Mouse (Mus musculus): ENCODE data around the gene D17Wsu92e. TPM values are rescaled to one million over a fixed set of nuclear protein-coding genes. Genes with fewer than 3 reads are reported as not detected.
A peak's percentile ranks its signal among the peaks of the same experiment; 100 is the strongest.

D17Wsu92e gene
- total and polyA plus RNA-seq, 3 experiments, result 34.9 to 70.8 (median 44.2) TPM

GRCm38 (mm10) chr17:27734344-27735073 is 85.9 kb downstream of the D17Wsu92e start:
- no peaks in the 10 kb centered on the region for H3K79me2 ChIP-seq (replicated peaks; ENCODE audit: control insufficient read depth, extremely low read depth, insufficient read depth, poor library complexity, severe bottlenecking)
- no peak overlapping the region for H3K27ac ChIP-seq (ENCODE audit: insufficient read depth, low read depth)
- TF ChIP-seq HCFC1 (IDR thresholded peaks at IDR 0.05; ENCODE audit: low read depth, low read length), result no peak
- no peak for TF ChIP-seq ZMIZ1 (IDR thresholded peaks at IDR 0.05; ENCODE audit: low read depth, low read length)
- no peak for TF ChIP-seq MEF2A (IDR thresholded peaks at IDR 0.05; ENCODE audit: borderline replicate concordance, low read depth, low read length)
- TF ChIP-seq MAFK (IDR thresholded peaks at IDR 0.05; ENCODE audit: insufficient replicate concordance, low read length), result no peak
- TF ChIP-seq MAX (IDR thresholded peaks at IDR 0.05; ENCODE audit: low read length), result no peak
- TF ChIP-seq POLR2A (IDR thresholded peaks at IDR 0.05; ENCODE audit: low read depth, low read length), result no peak
- no peak for TF ChIP-seq NRF1 (IDR thresholded peaks at IDR 0.05; ENCODE audit: low read depth, low read length)
- no peak for TF ChIP-seq TCF12 (IDR thresholded peaks at IDR 0.05; ENCODE audit: low read depth, low read length)
- no peak for TF ChIP-seq E2F4 (IDR thresholded peaks at IDR 0.05; ENCODE audit: insufficient replicate concordance, low read depth, low read length)
- TF ChIP-seq ZKSCAN1 (IDR thresholded peaks at IDR 0.05; ENCODE audit: borderline replicate concordance, low read depth, low read length), result no peak
- H3K36me3 ChIP-seq (replicated peaks in 1 of 2; ENCODE audit: control insufficient read depth in 1 of 2, insufficient read depth in 1 of 2, low read length in 1 of 2), result no peaks in the 10 kb centered on the region
- no peak overlapping the region for H3K9ac ChIP-seq (ENCODE audit: insufficient read depth, low read depth)
- H3K9me3 ChIP-seq (replicated peaks; ENCODE audit: low read length), result peaks cover 9% of the 10 kb centered on the region
- no peak for DNase-seq (ENCODE audit: extremely low read depth)
- H3K4me2 ChIP-seq (ENCODE audit: insufficient read depth, low read depth, poor library complexity, severe bottlenecking), result no peak overlapping the region
- peaks cover 0 to 6% of the 10 kb centered on the region in 2 experiments; a peak in 2 of 4 replicates for H3K4me1 ChIP-seq (ENCODE audit: control insufficient read depth in 1 of 2, insufficient read depth in 2 of 2)
- dilution Hi-C loops (cut with MboI; ENCODE audit: extremely low pct_ligation_motif_present, extremely low pct_unique_long_range_greater_than_20kb, low sequenced_read_pairs) (no loop called here), in situ Hi-C loops (cut with MboI; ENCODE audit: low pct_ligation_motif_present, low pct_unique_long_range_greater_than_20kb, low sequenced_read_pairs) (no loop called here)
- no peak overlapping the region for H3K4me3 ChIP-seq (replicated peaks in 1 of 3; ENCODE audit: low read depth in 2 of 3, low read length in 2 of 3, poor library complexity in 1 of 3)
- no peaks in the 10 kb centered on the region for H3K27me3 ChIP-seq (replicated peaks)

DNA sequence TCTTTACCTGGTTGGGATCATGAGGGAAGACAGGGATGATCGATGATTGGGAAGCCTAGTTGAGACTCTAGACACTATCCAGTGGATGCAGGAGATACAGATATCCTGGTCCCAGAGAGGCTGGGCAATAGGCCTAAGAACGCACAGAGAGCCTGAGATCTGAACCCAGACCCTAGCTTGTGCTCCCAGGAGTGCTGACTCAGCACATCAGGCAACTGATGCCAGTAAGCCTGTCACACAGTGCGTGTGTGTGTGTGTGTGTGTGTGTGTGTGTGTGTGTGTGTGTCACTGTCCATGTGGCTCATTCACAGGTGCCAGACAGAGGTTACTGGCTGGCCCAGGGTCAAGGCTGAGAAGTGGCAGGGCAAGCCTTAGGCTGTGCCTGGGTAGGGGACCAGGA is 87.8 kb downstream of the D17Wsu92e start:
- dilution Hi-C loops (cut with MboI; ENCODE audit: extremely low pct_ligation_motif_present, extremely low pct_unique_long_range_greater_than_20kb, low sequenced_read_pairs), result no loop called here
- in situ Hi-C loops (cut with MboI; ENCODE audit: low pct_ligation_motif_present, low pct_unique_long_range_greater_than_20kb, low sequenced_read_pairs), result no loop called here
- peaks cover 0 to 6% of the 10 kb centered on the region in 2 experiments; a peak in 2 of 4 replicates for H3K4me1 ChIP-seq (ENCODE audit: control insufficient read depth in 1 of 2, insufficient read depth in 2 of 2)
- no peaks in the 10 kb centered on the region for H3K36me3 ChIP-seq (replicated peaks in 1 of 2; ENCODE audit: control insufficient read depth in 1 of 2, insufficient read depth in 1 of 2, low read length in 1 of 2)
- no peaks in the 10 kb centered on the region for H3K27me3 ChIP-seq (replicated peaks)
- H3K79me2 ChIP-seq (replicated peaks; ENCODE audit: control insufficient read depth, extremely low read depth, insufficient read depth, poor library complexity, severe bottlenecking), result no peaks in the 10 kb centered on the region
- H3K9ac ChIP-seq (ENCODE audit: insufficient read depth, low read depth), result no peak overlapping the region
- peaks cover 9% of the 10 kb centered on the region for H3K9me3 ChIP-seq (replicated peaks; ENCODE audit: low read length)
- no peak overlapping the region for H3K27ac ChIP-seq (ENCODE audit: insufficient read depth, low read depth)
- H3K4me3 ChIP-seq (replicated peaks in 1 of 3; ENCODE audit: low read depth in 2 of 3, low read length in 2 of 3, poor library complexity in 1 of 3), result no peak overlapping the region
- no peak for DNase-seq (ENCODE audit: extremely low read depth)
- no peak overlapping the region for H3K4me2 ChIP-seq (ENCODE audit: insufficient read depth, low read depth, poor library complexity, severe bottlenecking)
- TF ChIP-seq POLR2A (IDR thresholded peaks at IDR 0.05; ENCODE audit: low read depth, low read length), result no peak
- no peak for TF ChIP-seq MAZ (IDR thresholded peaks at IDR 0.05; ENCODE audit: low read depth, low read length)
- no peak for TF ChIP-seq PAX5 (IDR thresholded peaks at IDR 0.05; ENCODE audit: low read length)
- TF ChIP-seq CHD1 (IDR thresholded peaks at IDR 0.05; ENCODE audit: low read depth, low read length), result no peak
- no peak for TF ChIP-seq UBTF (IDR thresholded peaks at IDR 0.05; ENCODE audit: low read depth, low read length)
- no peak for TF ChIP-seq NELFE (IDR thresholded peaks at IDR 0.05; ENCODE audit: low read depth, low read length)
- TF ChIP-seq RAD21 (IDR thresholded peaks at IDR 0.05; ENCODE audit: low read depth, low read length), result no peak
- TF ChIP-seq MAFK (IDR thresholded peaks at IDR 0.05; ENCODE audit: insufficient replicate concordance, low read length), result peak; percentile 93

Data from CH12.LX (cell line).